Mouse (Mus musculus) liver, adult (tissue): Measurements from ENCODE around the gene Iqcd.

Experiments
- GATA4 ChIP-seq: IDR thresholded peaks from 2 replicates; pipeline ENCODE4 v1.6.1; 2014; ENCODE audit warnings: mild to moderate bottlenecking, low read length; ENCODE audit not compliant: insufficient replicate concordance

The Iqcd gene

GRCm38 (mm10) chr5:120583511-120583910 is 5.3 kb upstream of the Iqcd start:
- TF ChIP-seq GATA4 = no peak

- TF ChIP-seq GATA4 = no peak
Measured at GRCm38 (mm10) chr5:120584968-120585367, 3.8 kb upstream of the Iqcd start.

GRCm38 (mm10) chr5:120586741-120587615 is 1.8 kb upstream of the Iqcd start:
- peak; percentile 18; the same call in 1 of the 2 replicates for TF ChIP-seq GATA4

GRCm38 (mm10) chr5:120587616-120587926 is 1.2 kb upstream of the Iqcd start:
- TF ChIP-seq GATA4 = no peak

DNA sequence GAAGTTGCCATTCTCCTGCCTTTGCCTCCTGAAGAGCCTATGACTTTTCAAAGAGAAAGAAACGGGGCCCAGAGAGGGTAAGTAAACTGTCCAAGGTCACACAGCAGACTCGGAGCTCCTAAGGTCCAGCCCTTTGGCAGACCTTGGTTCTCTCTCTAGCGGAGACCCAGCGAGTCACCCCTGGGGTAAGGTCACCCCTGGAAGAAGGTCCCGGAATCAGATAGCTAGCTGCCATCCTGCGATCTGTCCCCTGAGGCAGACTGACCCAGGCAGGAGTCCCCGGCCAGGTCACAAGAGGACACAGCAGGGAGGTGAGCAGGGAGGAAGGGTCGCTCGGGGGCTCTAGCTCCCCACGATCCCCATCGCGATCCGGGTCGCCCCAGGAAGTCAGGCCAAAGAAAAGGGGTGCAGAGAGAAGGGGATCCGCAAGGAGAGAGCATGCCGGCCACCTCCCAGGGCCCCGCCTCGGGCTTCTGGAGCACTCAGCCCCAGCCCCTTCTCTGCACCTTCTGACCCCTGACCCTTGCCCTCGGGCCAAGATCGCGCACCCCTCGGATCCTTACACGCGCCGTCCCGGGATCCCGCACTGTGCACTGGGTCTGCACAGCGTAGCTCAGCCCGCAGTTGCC is 762 bp upstream of the Iqcd start:
- no peak for TF ChIP-seq GATA4

- TF ChIP-seq GATA4 = no peak
Measured at GRCm38 (mm10) chr5:120590356-120591010, 1.7 kb downstream of the Iqcd start.

- no peak for TF ChIP-seq GATA4
Measured at GRCm38 (mm10) chr5:120592141-120592540, 3.3 kb downstream of the Iqcd start.

- no peak for TF ChIP-seq GATA4
Measured at GRCm38 (mm10) chr5:120594485-120594884, 5.7 kb downstream of the Iqcd start.

DNA sequence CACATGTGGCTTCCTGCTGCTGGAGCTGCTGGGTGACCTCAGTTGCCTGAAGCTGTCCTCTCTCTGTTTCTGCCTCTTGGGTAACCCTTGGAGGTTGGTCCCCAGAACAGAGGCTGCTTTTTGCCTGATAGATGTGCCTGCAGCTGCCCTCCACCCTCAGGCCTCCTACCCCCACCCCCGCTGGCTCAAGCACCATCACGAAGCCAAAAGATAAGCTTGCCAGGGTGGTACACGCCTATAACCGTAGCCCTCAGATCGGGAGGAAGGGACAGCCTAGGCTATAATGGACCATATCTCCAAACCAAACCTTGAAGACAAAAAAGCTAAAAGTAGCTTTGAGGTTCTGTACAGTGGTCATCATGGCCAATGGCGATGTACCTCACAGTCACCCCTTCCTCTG is 10.8 kb downstream of the Iqcd start:
- no peak for TF ChIP-seq GATA4

GRCm38 (mm10) chr5:120600946-120601668 is 12.3 kb downstream of the Iqcd start:
- no peak for TF ChIP-seq GATA4

GRCm38 (mm10) chr5:120602210-120602609 is 13.4 kb downstream of the Iqcd start:
- TF ChIP-seq GATA4 = no peak

DNA sequence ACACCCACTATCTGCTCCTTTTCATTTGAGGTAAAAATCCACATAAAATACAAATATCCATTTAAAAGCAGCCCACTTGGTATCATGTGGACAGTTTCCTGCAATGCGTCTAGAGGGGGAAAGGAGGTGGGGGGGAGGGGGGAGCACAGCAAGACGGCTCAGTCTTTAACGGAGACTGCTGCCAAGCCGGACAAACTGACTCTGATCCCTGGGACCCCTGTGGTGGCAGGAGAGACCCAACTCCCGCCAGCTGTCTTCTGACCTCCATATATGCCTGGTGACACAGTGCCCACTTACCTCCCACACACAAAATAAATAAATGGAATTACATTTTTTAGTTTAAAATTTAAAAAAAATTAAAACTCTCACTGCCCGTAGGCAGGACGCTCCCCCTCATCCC is 14.7 kb downstream of the Iqcd start:
- TF ChIP-seq GATA4 = no peak

DNA sequence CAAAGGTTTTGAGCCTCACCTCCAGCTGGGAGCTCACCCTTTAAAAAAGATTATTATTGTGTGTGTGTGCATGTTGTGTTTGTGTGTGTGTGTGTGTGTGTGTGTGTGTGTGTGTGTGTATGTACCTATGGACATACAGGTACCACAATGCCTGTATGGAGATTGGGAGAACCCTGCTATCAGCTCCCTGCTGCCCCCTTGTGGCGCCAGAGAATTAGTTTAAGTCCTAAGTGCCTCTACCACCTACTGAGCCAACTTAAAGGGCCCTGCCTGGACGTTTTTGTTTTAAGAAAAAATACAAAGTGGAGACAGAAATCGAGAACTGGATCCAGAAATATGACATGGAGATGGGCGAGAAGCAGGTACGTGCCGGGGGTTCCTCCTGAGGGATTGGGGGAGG is 16.0 kb downstream of the Iqcd start:
- no peak for TF ChIP-seq GATA4

GRCm38 (mm10) chr5:120605241-120605661 is 16.4 kb downstream of the Iqcd start:
- no peak for TF ChIP-seq GATA4

GRCm38 (mm10) chr5:120605688-120606087 is 16.9 kb downstream of the Iqcd start:
- TF ChIP-seq GATA4 = no peak
